Mouse (Mus musculus) heart, postnatal 0 days (tissue): ENCODE measurements around the gene Aimp2. TPM values are rescaled to one million over a fixed set of nuclear protein-coding genes. Genes with fewer than 3 reads are reported as not detected.

Experiments
- ATAC-seq: fragments of 200-750 bp; cut with Nextera tagmentation; 2 replicates; pipeline ENCODE4 v1.8.0; 2017; ENCODE audit warnings: low read depth, moderate number of reproducible peaks, moderate library complexity; ENCODE audit not compliant: insufficient read depth
- DNase-seq: peaks from one replicate; pipeline ENCODE4 v3.0.0-alpha.2; 2016; ENCODE audit warnings: low spot score
- H3K27ac ChIP-seq: fragments of 300-500 bp; sonication (generic); 2 replicates; pipeline ENCODE4 v1.5.1; 2014; ENCODE audit warnings: low read depth, mild to moderate bottlenecking
- H3K27me3 ChIP-seq: fragments of 300-500 bp; sonication (generic); 2 replicates; pipeline ENCODE4 v1.6.1; 2014; ENCODE audit warnings: low read length, mixed read lengths; ENCODE audit not compliant: control insufficient read depth, insufficient read depth
- H3K36me3 ChIP-seq: fragments of 300-500 bp; sonication (generic); replicated peaks from 2 replicates; pipeline ENCODE4 v1.6.1; 2014; ENCODE audit warnings: low read length, mixed read lengths; ENCODE audit not compliant: control insufficient read depth, insufficient read depth
- H3K4me1 ChIP-seq: fragments of 300-500 bp; sonication (generic); 2 replicates; pipeline ENCODE4 v1.6.1; 2014; ENCODE audit warnings: antibody characterized with exemption; ENCODE audit not compliant: control insufficient read depth, insufficient read depth
- H3K4me2 ChIP-seq: fragments of 300-500 bp; sonication (generic); 2 replicates; pipeline ENCODE4 v1.6.1; 2014; ENCODE audit warnings: low read depth, mild to moderate bottlenecking, low read length, moderate library complexity
- H3K4me3 ChIP-seq: fragments of 300-500 bp; sonication (generic); 2 replicates; pipeline ENCODE4 v1.5.1; 2014; ENCODE audit warnings: low read depth, low read length
- H3K9ac ChIP-seq: fragments of 300-500 bp; sonication (generic); replicated peaks from 2 replicates; pipeline ENCODE4 v1.6.1; 2014; ENCODE audit warnings: low read depth, low read length, mixed read lengths
- H3K9me3 ChIP-seq: fragments of 300-500 bp; sonication (generic); replicated peaks from 2 replicates; pipeline ENCODE4 v1.6.1; 2016; ENCODE audit warnings: low read length; ENCODE audit not compliant: control insufficient read depth
- CTCF ChIP-seq: IDR thresholded peaks from 2 replicates; pipeline ENCODE4 v1.5.1; 2016; ENCODE audit warnings: antibody characterized with exemption, control low read depth, low read depth
- EP300 ChIP-seq: IDR thresholded peaks from 2 replicates; pipeline ENCODE4 v1.6.1; 2016; ENCODE audit warnings: antibody characterized with exemption, low read depth
- WGBS: fragments of 180-500 bp; shearing (Covaris S2); extraction: QIAGEN DNeasy Blood & Tissue Kit; methylation state at CpG from one replicate; pipeline ENCODE4 v1.1.7; 2014; 5-methylcytosine and 5-hydroxymethylcytosine counted together
- polyA plus RNA-seq: library from polyadenylated mRNA; unstranded; fragments of >200 nt; fragmentation: Nextera tagmentation; extraction: Ambion mirVana; gene quantifications from 2 replicates; pipeline ENCODE4 v1.2.1, GENCODE M21; 2015
- total RNA-seq: library from RNA; depleted of rRNA; stranded (reverse); fragments of >200 nt; gene quantifications from 2 replicates; pipeline ENCODE4 v1.2.3, GENCODE M21; 2014; ENCODE audit warnings: low replicate concordance

Aimp2 gene
- total and polyA plus RNA-seq, 2 experiments from 2014 or later = 67.2 to 99.0 TPM

GRCm38 (mm10) chr5:143941588-143941987, 31.9 kb upstream of the Aimp2 start:
- DNase-seq = no peak
- WGBS = 30% methylated on average over 10 of the region's 10 CpGs
- 0 out of 2 replicates have a peak, but pooled peaks cover 4% of the 10 kb centered on the region for H3K9me3 ChIP-seq
- H3K27me3 ChIP-seq = no peaks in the 10 kb centered on the region
- no peak overlapping the region for H3K4me3 ChIP-seq
- no peak for ATAC-seq
- TF ChIP-seq CTCF = no peak
- TF ChIP-seq EP300 = no peak
- no peak overlapping the region for H3K27ac ChIP-seq
- no peaks in the 10 kb centered on the region for H3K4me1 ChIP-seq
- no peak overlapping the region for H3K4me2 ChIP-seq
- H3K9ac ChIP-seq = no peak overlapping the region
- no peaks in the 10 kb centered on the region for H3K36me3 ChIP-seq

- Histone ChIP-seq H3K9ac (no peak overlapping the region), H3K4me3 (no peak overlapping the region), H3K9me3 (no peaks in the 10 kb centered on the region), H3K4me1 (no peaks in the 10 kb centered on the region), H3K27ac (no peak overlapping the region), H3K4me2 (no peak overlapping the region), H3K27me3 (no peaks in the 10 kb centered on the region), H3K36me3 (peaks cover under 1% of the 10 kb centered on the region; the same call in 1 of the 2 replicates)
- no peak for ATAC-seq
- TF ChIP-seq CTCF (no peak), EP300 (no peak)
- WGBS = 70% methylated on average over 9 of the region's 9 CpGs
- DNase-seq = no peak
Observed at GRCm38 (mm10) chr5:143936156-143936555, 26.5 kb upstream of the Aimp2 start.

- Histone ChIP-seq H3K27me3 (no peaks in the 10 kb centered on the region), H3K4me3 (no peak overlapping the region), H3K27ac (no peak overlapping the region), H3K36me3 (peaks cover 23% of the 10 kb centered on the region), H3K9ac (no peak overlapping the region), H3K4me1 (no peaks in the 10 kb centered on the region), H3K9me3 (no peaks in the 10 kb centered on the region), H3K4me2 (no peak overlapping the region)
- ATAC-seq (no peak), DNase-seq (no peak)
- WGBS = 97% methylated on average over 1 of the region's 1 CpGs
- TF ChIP-seq CTCF (no peak), EP300 (no peak)
Observed at GRCm38 (mm10) chr5:143933875-143934274, 24.2 kb upstream of the Aimp2 start.

- Histone ChIP-seq H3K27ac (no peak overlapping the region), H3K4me1 (no peaks in the 10 kb centered on the region), H3K9me3 (no peaks in the 10 kb centered on the region), H3K9ac (no peak overlapping the region), H3K36me3 (peaks cover 27% of the 10 kb centered on the region), H3K4me2 (no peak overlapping the region), H3K27me3 (no peaks in the 10 kb centered on the region), H3K4me3 (no peak overlapping the region)
- no peak for TF ChIP-seq CTCF
- TF ChIP-seq EP300 = no peak
- DNase-seq = no peak
- ATAC-seq = no peak
- WGBS = 77% methylated on average over 11 of the region's 11 CpGs
Observed at GRCm38 (mm10) chr5:143933414-143933813, 23.8 kb upstream of the Aimp2 start.

GRCm38 (mm10) chr5:143932831-143933230, 23.2 kb upstream of the Aimp2 start, which contains the start of gene Rsph10b:
TSS of gene Rsph10b (plus strand) at chr5:143933035.
- no peaks in the 10 kb centered on the region for H3K4me1 ChIP-seq
- 19% methylated on average over 8 of the region's 8 CpGs for WGBS
- H3K27me3 ChIP-seq = no peaks in the 10 kb centered on the region
- H3K27ac ChIP-seq = no peak within 1 kb of the TSS
- peaks cover 31% of the 10 kb centered on the region for H3K36me3 ChIP-seq
- H3K9ac ChIP-seq = no peak within 1 kb of the TSS
- ATAC-seq (no peak), DNase-seq (no peak)
- H3K9me3 ChIP-seq = no peaks in the 10 kb centered on the region
- no peak within 1 kb of the TSS for H3K4me3 ChIP-seq
- H3K4me2 ChIP-seq = no peak within 1 kb of the TSS
- TF ChIP-seq CTCF (no peak), EP300 (no peak)

- Histone ChIP-seq H3K36me3 (peaks cover 32% of the 10 kb centered on the region), H3K9me3 (no peaks in the 10 kb centered on the region), H3K4me1 (no peaks in the 10 kb centered on the region), H3K9ac (no peak overlapping the region), H3K4me2 (no peak overlapping the region), H3K27me3 (no peaks in the 10 kb centered on the region), H3K27ac (no peak overlapping the region), H3K4me3 (no peak overlapping the region)
- DNase-seq = no peak
- TF ChIP-seq CTCF = no peak
- no peak for TF ChIP-seq EP300
- WGBS = 78% methylated on average over 6 of the region's 6 CpGs
- ATAC-seq = no peak
Observed at GRCm38 (mm10) chr5:143931863-143932580, 22.4 kb upstream of the Aimp2 start.
